Mouse (Mus musculus) regulatory T cell (primary cell): ENCODE data around the gene Tradd.
"Not testable (repeated sequence)": the region's sequence is repeated elsewhere in the genome, so short reads cannot be mapped to it uniquely, and the experiment has no call there.

ENCODE experiments used
- in situ Hi-C: fragments of 300-600 bp; cut with MboI, MseI; formaldehyde crosslinking; loops from one replicate; pipeline ENCODE4 v1.15.1; 2025; ENCODE audit warnings: high pct_unique_total_duplicates

Tradd gene

DNA sequence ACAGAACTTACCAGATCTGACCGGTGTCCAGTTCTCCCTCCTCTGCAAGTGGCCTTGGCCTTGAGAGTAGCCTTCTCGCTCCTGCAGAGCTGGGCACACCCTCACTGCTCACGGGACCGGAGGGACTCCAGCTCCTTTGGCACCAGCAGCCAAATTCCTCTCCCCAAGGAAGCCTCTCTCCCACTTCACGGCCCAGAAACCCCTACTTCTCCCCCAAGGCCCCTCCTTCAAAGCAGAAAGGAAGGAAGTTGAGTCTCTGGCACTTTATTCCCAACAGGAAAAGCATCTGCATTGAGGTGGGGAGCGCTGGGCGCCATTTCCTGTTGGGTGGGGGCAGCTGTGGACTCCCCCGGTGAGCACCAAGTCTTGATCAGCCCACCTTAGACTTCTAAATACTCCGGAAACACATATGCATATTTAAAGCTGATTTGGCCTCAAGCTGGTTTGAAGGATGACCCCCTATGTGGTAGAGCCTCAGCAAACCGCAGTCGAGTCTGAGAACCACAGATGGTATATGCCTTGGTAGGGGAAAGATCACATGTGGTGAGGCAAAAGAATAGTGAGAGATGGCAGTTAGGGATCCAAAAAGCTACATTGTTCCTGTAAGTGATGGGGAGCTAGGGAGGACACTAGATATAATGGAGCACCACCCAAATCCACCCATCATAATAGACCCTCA is 31.6 kb upstream of the Tradd start, which contains the start of gene Exoc3l:
Gene Exoc3l, minus strand, starts transcription at position 207 of the 679 bp plus-strand sequence.
- in situ Hi-C loops = no loop called here

DNA sequence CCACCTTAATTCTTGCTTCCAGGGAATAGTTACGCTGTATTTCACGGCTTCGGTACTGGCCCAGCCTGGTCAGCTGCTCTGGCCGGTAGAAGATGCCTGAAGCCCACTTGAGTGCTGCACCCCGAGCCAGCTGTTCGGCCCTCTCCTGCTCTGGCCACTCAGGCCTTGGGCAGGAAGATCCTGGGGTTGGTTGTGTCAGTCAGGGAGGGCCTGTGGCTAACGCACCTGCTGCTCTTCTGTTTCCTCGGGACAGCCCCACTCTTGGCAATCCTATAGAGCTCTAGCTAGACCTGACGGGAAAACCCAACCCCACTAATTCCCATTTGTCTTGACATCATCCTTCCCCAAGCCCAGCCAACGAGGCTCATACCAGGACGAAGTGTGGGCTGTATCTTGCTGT is 30.8 kb upstream of the Tradd start:
- in situ Hi-C loops = no loop called here

DNA sequence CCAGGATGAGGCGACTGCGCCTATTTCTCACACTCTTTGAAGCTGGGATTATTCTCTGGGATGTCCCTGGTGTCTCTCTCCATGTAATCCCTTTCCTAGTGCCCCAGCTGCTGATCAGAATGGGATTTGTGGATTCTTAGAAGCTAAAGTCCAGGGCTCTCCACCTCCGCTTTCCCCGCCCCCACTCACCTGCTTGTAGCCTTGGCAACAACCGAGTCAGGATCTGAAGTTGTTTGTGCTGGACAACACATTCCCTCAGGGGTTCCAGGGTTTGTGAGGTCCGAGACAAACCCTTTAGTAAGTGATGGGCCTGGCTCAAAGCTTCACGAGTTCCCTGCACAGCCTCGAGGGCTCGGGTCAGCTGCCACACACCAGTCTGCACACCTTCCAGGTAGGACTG is 30.4 kb upstream of the Tradd start:
- in situ Hi-C loops = no loop called here

DNA sequence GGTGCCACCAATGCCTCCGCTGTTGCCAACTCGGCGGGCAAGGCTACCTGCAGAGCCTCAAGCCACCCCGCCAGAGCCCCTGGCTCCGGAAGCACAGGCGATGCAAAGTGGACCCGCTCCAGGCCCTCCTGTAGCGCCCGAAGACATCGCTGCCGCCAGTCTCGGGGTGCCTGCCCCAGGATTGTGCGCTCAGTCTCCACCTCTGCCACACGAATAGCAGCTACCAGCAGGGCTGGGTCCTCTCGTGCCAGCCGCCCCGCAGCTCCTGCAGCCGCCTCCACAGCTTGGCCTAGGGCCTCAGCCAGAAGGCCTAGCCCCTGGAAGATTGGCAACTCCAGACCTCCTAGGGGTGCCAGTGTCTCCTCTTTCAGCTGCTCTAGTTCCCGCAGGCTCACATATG is 29.0 kb upstream of the Tradd start:
- in situ Hi-C loops = no loop called here

DNA sequence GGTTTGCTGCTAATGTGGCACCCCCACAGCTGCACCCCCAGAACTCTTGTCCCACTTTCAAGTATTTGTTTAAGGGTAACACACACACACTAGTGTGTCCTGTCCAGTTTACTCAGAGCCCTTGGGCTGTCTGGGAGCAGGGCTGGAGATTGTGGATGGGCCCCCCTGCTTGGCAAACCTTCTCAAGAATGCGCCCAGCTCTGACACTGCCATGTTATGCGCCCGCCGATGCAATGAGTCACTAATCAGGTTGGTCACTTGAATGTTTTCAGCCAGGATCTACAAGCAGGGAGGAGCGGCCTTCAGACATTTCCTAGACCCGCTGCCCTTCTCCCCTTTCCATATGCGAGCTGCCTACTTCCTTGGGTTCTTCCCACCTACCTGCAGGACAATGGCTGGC is 28.1 kb upstream of the Tradd start:
- in situ Hi-C loops = no loop called here

DNA sequence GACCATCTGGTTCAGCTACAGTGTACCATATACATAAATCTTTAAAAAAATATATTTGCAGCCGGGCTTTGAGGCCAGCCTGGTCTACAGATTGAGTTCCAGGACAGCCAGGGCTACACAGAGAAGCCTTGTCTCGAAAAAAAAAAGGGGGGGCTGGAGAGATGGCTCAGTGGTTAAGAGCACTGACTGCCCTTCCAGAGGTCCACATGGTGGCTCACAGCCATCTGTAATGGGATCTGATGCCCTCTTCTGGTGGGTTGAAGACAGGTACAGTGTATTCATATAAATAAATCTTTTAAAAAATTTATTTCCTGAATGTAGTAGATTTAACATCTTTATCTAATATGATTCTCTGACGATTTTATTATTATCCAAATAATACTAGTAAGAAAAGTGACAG is 27.4 kb upstream of the Tradd start:
- in situ Hi-C loops = not testable (repeated sequence)

DNA sequence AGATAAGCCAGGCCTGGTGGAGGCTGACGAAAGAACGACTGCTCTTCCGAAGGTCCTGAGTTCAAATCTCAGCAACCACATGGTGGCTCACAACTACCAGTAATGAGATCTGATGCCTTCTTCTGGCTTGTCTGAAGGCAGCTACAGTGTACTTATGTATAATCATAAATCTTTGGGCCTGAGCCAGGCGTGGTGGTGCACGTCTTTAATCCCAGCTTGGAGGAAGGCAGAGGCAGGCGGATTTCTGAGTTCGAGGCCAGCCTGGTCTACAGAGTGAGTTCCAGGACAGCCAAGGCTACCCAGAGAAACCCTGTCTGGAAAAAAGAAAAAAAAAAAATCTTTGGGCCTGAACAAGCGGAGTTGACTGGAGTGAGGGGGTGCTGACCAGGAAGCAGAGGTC is 27.0 kb upstream of the Tradd start:
- in situ Hi-C loops = not testable (repeated sequence)

DNA sequence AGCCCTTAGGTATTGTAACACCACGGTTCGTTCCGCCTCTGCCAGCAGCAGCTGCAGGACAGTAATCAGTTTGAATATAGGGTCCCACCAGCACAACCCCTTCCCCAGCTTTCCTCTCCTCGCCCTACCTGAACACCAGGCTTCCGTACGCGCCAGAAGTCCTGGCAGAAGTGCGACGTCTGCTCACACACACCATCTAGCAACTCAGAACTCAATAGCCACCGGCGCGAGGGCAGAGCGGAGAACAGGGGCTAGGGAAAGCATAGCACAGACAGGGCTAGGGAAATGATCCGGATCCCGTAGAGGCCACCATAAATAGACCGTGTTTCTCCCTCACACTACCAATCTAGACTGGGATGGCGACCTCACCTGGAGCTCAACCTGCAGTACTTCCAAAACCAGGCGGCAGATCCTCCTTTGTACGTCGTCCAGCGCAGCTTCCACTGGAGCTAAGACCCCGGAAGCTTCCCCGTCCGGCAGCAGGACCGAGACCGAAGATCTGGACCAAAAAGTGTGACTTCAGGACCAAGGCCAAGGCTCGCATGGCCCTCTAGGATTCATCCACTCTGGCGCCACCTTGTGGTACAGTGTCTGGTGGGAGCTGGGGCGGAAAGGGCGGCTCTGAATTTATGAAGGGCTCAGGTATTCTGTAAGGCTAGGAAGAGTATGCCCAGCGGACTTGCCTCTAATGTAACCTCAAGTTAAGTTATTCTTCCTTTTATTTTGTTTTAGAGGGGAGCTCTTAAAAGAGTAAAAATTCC is 26.3 kb upstream of the Tradd start:
- in situ Hi-C loops = no loop called here

DNA sequence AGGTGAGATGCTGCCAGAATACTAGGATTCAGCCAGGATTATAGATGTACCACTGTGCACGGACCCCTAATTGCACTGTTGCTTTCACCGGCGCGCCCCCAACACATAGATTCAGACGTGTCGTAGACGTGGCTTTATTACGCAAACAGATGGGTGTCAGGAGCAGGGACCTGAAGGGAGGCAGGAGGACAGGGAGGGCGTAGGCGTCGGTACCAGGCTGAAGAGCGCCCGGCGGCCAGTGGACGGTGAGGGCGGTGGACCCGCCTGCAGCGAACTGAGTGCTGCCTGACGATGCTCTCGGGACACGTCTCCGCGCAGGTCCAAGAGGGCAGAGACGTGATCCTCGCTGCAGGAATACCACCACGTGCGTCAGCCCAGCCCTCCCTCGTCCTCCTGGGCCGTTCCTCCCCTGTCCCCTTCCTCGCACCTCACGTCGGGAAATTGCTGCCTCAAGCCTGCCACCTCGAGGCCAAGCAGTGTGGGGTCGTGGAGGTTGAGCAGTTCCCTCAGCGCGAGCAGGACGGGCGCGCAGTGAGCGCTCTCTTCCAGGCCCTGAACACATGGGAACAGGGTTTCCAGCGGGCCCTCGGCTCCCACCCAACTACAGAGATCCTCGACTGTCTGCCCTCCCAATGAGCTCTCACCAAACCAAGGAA is 25.5 kb upstream of the Tradd start, which contains the start of gene 4931428F04Rik:
Gene 4931428F04Rik, minus strand, starts transcription at position 60 of the 656 bp plus-strand sequence.
- in situ Hi-C loops = no loop called here

DNA sequence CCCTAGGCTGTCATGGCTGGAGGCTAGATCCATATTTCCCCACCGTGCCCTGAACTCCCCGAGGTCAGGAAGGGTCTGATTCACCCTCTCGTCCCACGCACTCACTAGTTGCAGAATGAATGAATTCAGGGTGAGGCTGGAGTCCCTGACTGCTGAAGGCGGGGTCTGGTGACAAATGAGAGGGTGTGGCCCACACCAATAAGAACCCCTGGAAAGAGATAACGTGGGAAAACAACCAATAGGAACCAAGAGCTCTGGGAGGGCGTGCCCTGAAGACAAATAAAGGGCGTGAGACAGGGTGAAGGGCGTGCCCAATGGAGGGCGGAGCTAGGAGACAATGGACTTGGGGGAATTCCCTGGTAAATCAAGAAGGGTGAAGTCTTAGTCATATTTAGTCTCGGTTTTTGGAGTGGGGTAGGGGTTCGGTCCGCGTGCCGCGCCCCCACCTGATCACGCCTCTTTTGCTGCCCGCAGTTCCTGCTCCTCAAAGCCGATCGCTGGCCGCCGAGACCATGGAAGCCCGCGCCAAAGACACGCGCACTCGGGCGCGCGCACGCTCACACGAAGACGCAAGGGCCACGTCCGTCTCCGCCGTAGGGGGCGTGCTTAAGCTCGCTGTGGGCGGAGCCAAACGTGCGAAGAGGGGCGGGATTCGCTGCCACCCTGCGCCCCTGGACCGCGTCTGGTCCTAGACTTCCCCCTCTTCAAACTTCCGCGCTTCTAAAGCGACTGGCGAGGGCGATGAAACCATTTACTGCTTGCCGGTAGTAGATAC is 24.7 kb upstream of the Tradd start:
- in situ Hi-C loops = no loop called here

DNA sequence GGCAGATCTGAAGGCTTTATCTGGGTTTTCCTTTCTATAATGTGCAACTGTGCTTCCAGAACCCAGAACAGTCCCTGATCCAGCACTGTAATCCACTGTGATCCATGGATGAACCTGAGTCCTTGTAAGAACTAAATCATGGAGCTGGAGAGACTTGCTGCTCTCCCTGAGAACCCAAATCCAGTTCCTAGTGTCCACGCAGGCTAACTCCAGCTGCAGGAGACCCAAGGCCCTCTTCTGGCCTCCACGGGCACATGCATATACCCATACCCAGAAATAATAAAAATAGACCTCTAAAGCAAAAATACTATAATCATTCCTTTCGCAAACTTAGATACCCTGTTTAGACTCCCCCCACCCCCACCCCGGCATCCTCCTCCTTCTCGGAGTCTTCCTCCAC is 23.8 kb upstream of the Tradd start:
- in situ Hi-C loops = no loop called here

DNA sequence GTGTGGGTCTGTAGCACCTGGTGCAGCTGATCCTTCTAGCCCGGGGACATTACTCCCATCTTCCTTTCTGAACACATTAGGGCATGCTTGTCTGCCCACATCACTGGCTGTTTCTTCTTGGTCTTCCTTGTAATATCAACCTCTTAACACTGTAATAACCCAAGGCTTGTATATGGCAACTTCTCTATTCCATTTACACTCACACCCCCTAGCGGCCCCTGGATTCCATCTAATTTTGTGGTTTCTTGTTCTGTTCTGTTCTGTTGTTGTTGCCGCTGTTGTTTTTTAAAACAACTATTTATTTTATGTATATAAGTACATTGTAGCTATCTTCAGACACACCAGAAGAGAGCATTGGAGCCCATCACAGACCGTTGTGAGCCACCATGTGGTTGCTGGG is 22.5 kb upstream of the Tradd start:
- in situ Hi-C loops = no loop called here

DNA sequence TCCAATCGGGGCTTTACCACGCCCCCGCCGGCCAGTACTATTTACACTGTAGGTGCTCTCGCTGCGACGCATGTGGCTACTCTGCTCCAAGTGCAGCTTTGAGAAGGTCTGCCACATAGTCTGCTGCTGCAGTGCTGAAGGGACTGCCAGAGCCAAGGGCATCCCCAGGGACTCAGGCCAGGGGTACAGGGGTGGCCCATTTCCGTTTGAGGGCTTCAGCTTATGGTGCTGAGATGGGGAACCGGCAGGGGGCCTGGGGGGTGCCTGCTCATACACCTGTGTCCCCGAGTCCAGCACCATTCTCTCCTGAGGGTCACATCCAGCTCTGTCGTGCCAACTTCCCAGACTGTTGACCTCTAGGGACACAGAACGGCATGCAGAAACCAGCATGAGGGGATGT is 21.1 kb upstream of the Tradd start:
- in situ Hi-C loops = no loop called here

DNA sequence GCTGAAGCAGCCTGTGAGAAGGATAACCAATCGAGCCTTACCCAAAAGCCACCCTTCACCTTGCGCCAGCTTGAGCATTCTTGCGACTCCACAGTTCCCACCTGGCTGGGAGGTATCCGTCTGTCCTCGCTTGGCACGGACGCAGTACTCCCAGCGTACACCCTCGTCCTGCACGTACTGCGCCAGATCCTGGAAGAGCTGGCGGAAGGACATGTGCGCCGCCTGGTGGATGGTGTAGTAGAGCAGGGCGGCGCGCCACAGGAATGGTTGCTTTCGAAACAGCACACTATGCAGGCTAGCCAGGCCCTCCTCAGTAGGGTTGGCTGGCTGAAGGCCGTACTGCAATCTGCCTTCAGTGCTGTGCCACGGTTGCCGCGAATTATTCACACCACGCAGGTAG is 18.7 kb upstream of the Tradd start:
- in situ Hi-C loops = no loop called here

DNA sequence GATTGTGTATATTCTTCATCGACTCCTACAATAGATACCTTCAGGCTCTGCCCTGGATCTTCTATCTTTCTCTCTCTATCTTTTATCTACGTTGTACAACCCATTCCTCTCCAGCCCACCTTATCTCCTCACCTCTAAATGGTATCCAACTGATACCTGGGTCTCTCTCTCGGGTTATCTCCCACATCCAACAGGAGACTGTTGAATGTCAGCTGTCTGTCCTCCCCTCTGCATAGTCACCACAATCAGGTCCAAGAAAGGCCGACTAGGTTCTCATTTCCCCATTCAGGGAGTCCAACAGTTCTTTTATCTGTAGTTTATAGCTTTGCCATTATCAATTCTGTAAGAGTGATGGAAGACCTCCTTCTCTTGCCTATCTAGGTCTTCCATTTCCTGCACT is 17.8 kb upstream of the Tradd start:
- in situ Hi-C loops = no loop called here

DNA sequence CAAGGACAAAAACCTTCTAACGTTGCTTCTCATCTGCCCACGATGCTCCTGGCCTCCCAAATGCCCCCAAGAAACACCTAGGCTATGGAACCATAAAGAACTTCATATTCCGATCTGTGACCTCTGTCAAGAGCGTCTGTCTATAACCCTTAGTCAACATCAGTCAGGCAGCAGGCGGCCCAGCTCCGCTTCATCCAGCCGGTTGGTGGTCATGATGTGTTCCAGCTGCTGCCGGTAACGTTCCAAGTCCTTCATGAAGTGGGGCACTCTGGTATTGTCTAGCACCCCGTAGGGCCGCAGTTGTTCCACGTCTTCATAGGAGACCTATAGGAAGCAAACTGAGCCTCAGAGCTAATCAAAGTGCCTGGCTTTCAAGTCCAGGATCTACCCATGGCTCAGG is 17.4 kb upstream of the Tradd start:
- in situ Hi-C loops = no loop called here

DNA sequence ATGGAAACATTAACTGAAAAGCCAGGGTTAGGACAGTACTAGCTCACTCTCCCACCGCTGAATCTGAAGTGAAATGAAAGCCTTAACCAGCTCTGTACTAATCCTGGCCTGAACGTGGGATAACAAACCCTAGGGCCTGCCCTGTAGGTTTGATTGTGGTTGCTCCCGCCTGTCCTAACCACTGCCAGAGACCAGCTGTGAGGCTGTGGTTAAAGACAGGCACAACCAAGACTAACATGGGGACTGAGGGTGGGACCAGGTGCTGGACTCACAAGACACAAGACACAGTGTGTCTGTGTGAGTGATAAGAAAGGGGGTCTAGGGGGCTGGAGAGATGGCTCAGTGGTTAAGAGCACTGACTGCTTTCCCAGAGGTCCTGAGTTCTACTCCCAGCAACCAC is 16.2 kb upstream of the Tradd start:
- in situ Hi-C loops = no loop called here

DNA sequence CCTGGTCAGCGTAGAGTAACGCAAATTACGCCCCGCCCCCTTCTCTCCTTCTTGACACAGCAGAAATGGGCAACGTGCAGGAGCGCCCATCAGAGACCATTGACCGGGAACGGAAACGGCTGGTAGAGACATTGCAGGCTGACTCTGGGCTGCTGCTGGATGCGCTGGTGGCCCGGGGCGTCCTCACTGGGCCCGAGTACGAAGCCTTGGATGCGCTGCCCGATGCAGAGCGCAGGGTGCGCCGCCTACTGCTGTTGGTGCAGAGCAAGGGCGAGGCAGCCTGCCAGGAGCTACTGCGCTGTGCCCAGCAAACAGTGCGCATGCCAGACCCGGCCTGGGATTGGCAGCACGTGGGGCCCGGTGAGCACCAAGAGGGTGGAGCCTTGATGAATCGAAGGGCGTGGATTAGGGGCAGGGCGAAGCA is 14.5 kb upstream of the Tradd start:
- in situ Hi-C loops = no loop called here

DNA sequence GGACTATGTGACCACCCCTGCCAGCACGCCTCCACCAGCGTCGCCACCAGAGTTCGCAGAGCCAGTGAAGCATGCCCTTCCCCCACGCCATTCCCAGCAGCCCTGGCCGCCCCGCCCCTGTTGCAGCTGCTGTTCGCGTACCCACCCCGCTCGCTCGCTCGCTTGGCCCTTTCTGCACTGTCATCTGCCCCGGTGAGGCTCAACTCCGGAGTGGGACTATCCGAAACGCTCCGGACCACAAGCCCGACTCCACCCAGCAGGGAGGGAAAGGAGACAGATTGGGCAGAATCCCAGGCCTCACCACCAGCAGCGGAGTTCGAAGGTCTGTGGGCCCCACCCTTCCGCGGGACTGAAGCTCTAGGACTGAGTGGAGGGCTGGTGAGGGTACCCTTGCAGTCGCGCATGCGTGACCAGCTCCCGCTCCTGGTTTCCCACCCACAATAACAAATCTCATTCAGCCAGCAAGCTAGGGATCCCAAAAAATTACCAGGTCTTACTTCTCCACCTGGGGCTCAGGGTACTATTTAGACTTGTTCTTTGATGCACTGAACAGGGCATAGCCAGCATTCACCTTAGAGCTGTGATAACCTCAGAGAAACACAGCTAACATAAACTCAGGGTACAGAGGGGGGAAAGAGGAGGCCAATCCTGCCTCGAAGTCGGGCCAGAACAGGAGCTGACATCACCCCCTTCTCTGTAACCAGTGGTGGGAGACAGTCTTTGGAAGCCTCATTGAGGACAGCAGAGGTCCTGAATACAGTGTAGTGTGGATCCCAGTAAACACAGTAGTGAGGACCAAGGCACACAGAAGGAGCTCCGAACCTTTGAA is 12.1 kb upstream of the Tradd start:
- in situ Hi-C loops = no loop called here

DNA sequence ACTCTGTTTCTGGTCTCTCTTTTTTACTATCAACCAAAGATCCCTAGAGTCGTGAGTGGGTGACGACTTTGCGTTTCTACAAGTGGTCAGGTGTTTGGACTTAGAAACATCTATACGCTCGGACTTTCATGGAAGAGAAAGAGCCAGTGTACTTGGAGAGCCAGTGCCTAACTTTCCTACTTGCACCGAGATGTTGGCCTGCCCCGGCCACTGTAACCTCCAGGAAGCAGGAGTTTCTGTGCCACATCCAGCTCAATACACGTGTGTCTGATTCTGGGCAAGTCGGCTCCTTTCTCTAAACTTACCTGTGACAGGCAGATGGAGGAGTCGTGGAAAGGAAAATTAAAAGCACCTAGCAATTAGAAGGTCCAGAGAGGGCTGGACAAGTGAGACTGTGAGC is 11.4 kb upstream of the Tradd start, which contains the start of gene Nol3:
Gene Nol3, plus strand, starts transcription at position 301 of the 400 bp plus-strand sequence.
- in situ Hi-C loops = no loop called here

DNA sequence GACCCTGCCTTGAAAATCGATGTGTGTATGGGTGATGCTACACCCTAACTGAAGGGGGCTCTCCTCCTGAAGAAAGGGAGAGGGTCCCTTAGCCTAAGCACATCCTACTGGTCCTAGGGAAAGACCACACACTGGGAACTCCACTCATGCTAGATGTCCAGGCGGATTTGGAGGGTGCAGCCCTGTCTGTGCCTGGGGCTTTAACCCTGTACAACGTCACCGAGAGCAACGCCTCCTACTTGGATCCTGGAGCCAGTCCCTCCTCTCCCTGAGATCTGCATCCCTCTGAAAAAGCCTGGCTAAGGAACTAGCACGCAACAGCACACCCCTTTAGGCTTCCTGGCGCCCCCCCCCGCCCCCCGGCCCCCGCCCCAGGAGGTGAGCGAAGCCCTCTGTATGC is 11.0 kb upstream of the Tradd start:
- in situ Hi-C loops = no loop called here
